Mouse (Mus musculus): ENCODE measurements at regions not wholly inside any gene's neighbourhood (a gene's known extent, or its start where the extent isn't known, plus 50 kb on each side); places are given as distances from the start of the nearest gene placed in this dataset.
A peak's percentile ranks its signal among the peaks of the same experiment; 100 is the strongest.

- Histone ChIP-seq H3K9ac (ENCODE audit: low read length) (no peak overlapping the region), H3K27me3 (ENCODE audit: control insufficient read depth, insufficient read depth, low read length) (no peaks in the 10 kb centered on the region), H3K36me3 (ENCODE audit: control insufficient read depth, insufficient read depth, low read length) (no peaks in the 10 kb centered on the region), H3K4me2 (replicated peaks; ENCODE audit: low read depth) (no peak overlapping the region), H3K4me3 (ENCODE audit: low read depth, low read length) (no peak overlapping the region), H3K4me1 (replicated peaks; ENCODE audit: control insufficient read depth, insufficient read depth) (no peaks in the 10 kb centered on the region), H3K27ac (replicated peaks) (no peak overlapping the region), H3K9me3 (ENCODE audit: control insufficient read depth, low read length) (no peaks in the 10 kb centered on the region)
- TF ChIP-seq CTCF (IDR thresholded peaks at IDR 0.05; ENCODE audit: low read depth): no peak
- no peak for TF ChIP-seq EP300 (optimal IDR thresholded peaks at IDR 0.05)
- DNase-seq (ENCODE audit: low spot score) (no peak), ATAC-seq (ENCODE audit: low FRiP score, low TSS enrichment) (no peak)
- 93% methylated on average over 5 of the region's 5 CpGs for WGBS
Measured at GRCm38 (mm10) chr2:170255997-170256396, 108.1 kb upstream of the Zfp217 start.

GRCm38 (mm10) chr2:170255533-170255932, 107.6 kb upstream of the Zfp217 start:
- Histone ChIP-seq H3K27me3 (ENCODE audit: control insufficient read depth, insufficient read depth, low read length) (no peaks in the 10 kb centered on the region), H3K4me1 (replicated peaks; ENCODE audit: control insufficient read depth, insufficient read depth) (no peaks in the 10 kb centered on the region), H3K4me3 (ENCODE audit: low read depth, low read length) (no peak overlapping the region), H3K4me2 (replicated peaks; ENCODE audit: low read depth) (no peak overlapping the region), H3K9me3 (ENCODE audit: control insufficient read depth, low read length) (no peaks in the 10 kb centered on the region), H3K9ac (ENCODE audit: low read length) (no peak overlapping the region), H3K36me3 (ENCODE audit: control insufficient read depth, insufficient read depth, low read length) (no peaks in the 10 kb centered on the region), H3K27ac (replicated peaks) (no peak overlapping the region)
- DNase-seq (ENCODE audit: low spot score) (no peak), ATAC-seq (ENCODE audit: low FRiP score, low TSS enrichment) (no peak)
- TF ChIP-seq EP300 (optimal IDR thresholded peaks at IDR 0.05): no peak
- no peak for TF ChIP-seq CTCF (IDR thresholded peaks at IDR 0.05; ENCODE audit: low read depth)
- 94% methylated on average over 2 of the region's 2 CpGs for WGBS

- no peak for ATAC-seq (ENCODE audit: low FRiP score, low TSS enrichment)
- no peak overlapping the region for H3K4me2 ChIP-seq (replicated peaks; ENCODE audit: low read depth)
- no peaks in the 10 kb centered on the region for H3K27me3 ChIP-seq (ENCODE audit: control insufficient read depth, insufficient read depth, low read length)
- H3K36me3 ChIP-seq (ENCODE audit: control insufficient read depth, insufficient read depth, low read length): no peaks in the 10 kb centered on the region
- H3K9me3 ChIP-seq (ENCODE audit: control insufficient read depth, low read length): no peaks in the 10 kb centered on the region
- H3K27ac ChIP-seq (replicated peaks): 0 out of 2 replicates have a peak overlapping the region, but pooled peaks have one; percentile 18
- TF ChIP-seq EP300 (optimal IDR thresholded peaks at IDR 0.05): no peak
- no peak overlapping the region for H3K9ac ChIP-seq (ENCODE audit: low read length)
- H3K4me1 ChIP-seq (replicated peaks; ENCODE audit: control insufficient read depth, insufficient read depth): no peaks in the 10 kb centered on the region
- DNase-seq (ENCODE audit: low spot score): no peak
- no peak overlapping the region for H3K4me3 ChIP-seq (ENCODE audit: low read depth, low read length)
- 67% methylated on average over 9 of the region's 9 CpGs for WGBS
Measured at GRCm38 (mm10) chr2:170253681-170254440, 106.0 kb upstream of the Zfp217 start.

GRCm38 (mm10) chr2:170252255-170253034, 104.5 kb upstream of the Zfp217 start:
- Histone ChIP-seq H3K4me1 (replicated peaks; ENCODE audit: control insufficient read depth, insufficient read depth) (no peaks in the 10 kb centered on the region), H3K27me3 (ENCODE audit: control insufficient read depth, insufficient read depth, low read length) (no peaks in the 10 kb centered on the region), H3K27ac (replicated peaks) (no peak overlapping the region), H3K36me3 (ENCODE audit: control insufficient read depth, insufficient read depth, low read length) (no peaks in the 10 kb centered on the region), H3K9ac (ENCODE audit: low read length) (no peak overlapping the region), H3K4me2 (replicated peaks; ENCODE audit: low read depth) (no peak overlapping the region), H3K4me3 (ENCODE audit: low read depth, low read length) (no peak overlapping the region), H3K9me3 (ENCODE audit: control insufficient read depth, low read length) (no peaks in the 10 kb centered on the region)
- DNase-seq (ENCODE audit: low spot score) (no peak), ATAC-seq (ENCODE audit: low FRiP score, low TSS enrichment) (no peak)
- no peak for TF ChIP-seq CTCF (IDR thresholded peaks at IDR 0.05; ENCODE audit: low read depth)
- no peak for TF ChIP-seq EP300 (optimal IDR thresholded peaks at IDR 0.05)
- WGBS: 70% methylated on average over 14 of the region's 14 CpGs

- no peak for DNase-seq (ENCODE audit: low spot score)
- no peaks in the 10 kb centered on the region for H3K4me1 ChIP-seq (replicated peaks; ENCODE audit: control insufficient read depth, insufficient read depth)
- H3K27me3 ChIP-seq (ENCODE audit: control insufficient read depth, insufficient read depth, low read length): no peaks in the 10 kb centered on the region
- no peak overlapping the region for H3K4me3 ChIP-seq (ENCODE audit: low read depth, low read length)
- H3K27ac ChIP-seq (replicated peaks): no peak overlapping the region
- no peak for ATAC-seq (ENCODE audit: low FRiP score, low TSS enrichment)
- H3K9ac ChIP-seq (ENCODE audit: low read length): no peak overlapping the region
- H3K4me2 ChIP-seq (replicated peaks; ENCODE audit: low read depth): no peak overlapping the region
- 94% methylated on average over 2 of the region's 2 CpGs for WGBS
- TF ChIP-seq CTCF (IDR thresholded peaks at IDR 0.05; ENCODE audit: low read depth) (no peak; the same call in 1 of the 2 replicates), EP300 (optimal IDR thresholded peaks at IDR 0.05) (no peak)
- H3K36me3 ChIP-seq (ENCODE audit: control insufficient read depth, insufficient read depth, low read length): no peaks in the 10 kb centered on the region
- H3K9me3 ChIP-seq (ENCODE audit: control insufficient read depth, low read length): no peaks in the 10 kb centered on the region
Measured at GRCm38 (mm10) chr2:170250680-170251079, 102.8 kb upstream of the Zfp217 start.
